ENCODE assay signal across 9 mouse cellular contexts in genomic region chr7:132154368-132154961, GRCm38 (mm10). TPM values are rescaled to one million over a fixed set of nuclear protein-coding genes. Genes with fewer than 3 reads are reported as not detected.
DNase-seq lines count a peak whose midpoint lies in the region; ATAC-seq and TF ChIP-seq lines count a peak whose summit lies in the region.
"Had no signal": no experiment of that assay in that cellular context is flagged by ENCODE, and none has a peak within 500 bp of the region (broad histone marks: within the 10 kb centered on the region; RNA-seq: fewer than 3 reads in every experiment).

TSS of gene Cpxm2 (minus strand) at chr7:132154739.

- H3K36me3 ChIP-seq in kidney, adult 2 months (ENCODE audit: control insufficient read depth, insufficient read depth, low read length): no peaks in the 10 kb centered on the region
- no peaks in the 10 kb centered on the region for H3K36me3 ChIP-seq in forebrain, embryonic 16.5 days (ENCODE audit: control insufficient read depth, insufficient read depth)
- no peaks in the 10 kb centered on the region for H3K36me3 ChIP-seq in intestine, embryonic 16.5 days (ENCODE audit: control insufficient read depth, insufficient read depth, low read length)
- no peaks in the 10 kb centered on the region for H3K36me3 ChIP-seq in small intestine, adult 2 months (ENCODE audit: control insufficient read depth, insufficient read depth, low read length)

- ATAC-seq in forebrain, embryonic 16.5 days: peak; percentile 20; the same call in 1 of the 2 replicates
- ATAC-seq in intestine, embryonic 16.5 days: peak; percentile 60

- no peak for TF ChIP-seq CTCF in kidney, adult 2 months (conservative IDR thresholded peaks at IDR 0.05; ENCODE audit: insufficient read depth, insufficient read length, low read depth, low read length)
- TF ChIP-seq CTCF in small intestine, adult 2 months (IDR thresholded peaks at IDR 0.05; ENCODE audit: extremely low read depth, insufficient read length, insufficient replicate concordance, low read depth, low read length): no peak

- H3K4me3 ChIP-seq in kidney, adult 2 months (ENCODE audit: insufficient read depth, low read depth, low read length): peak within 1 kb of the TSS; percentile 3; the same call in 1 of the 2 replicates
- H3K4me3 ChIP-seq in forebrain, embryonic 16.5 days (replicated peaks; ENCODE audit: low read length): peak within 1 kb of the TSS; percentile 40
- H3K4me3 ChIP-seq in intestine, embryonic 16.5 days (ENCODE audit: low read length): peak within 1 kb of the TSS; percentile 46
- peak within 1 kb of the TSS; percentile 57 for H3K4me3 ChIP-seq in small intestine, adult 2 months (ENCODE audit: low read depth, low read length)
- H3K4me3 ChIP-seq: erythroblast, embryonic 14.5 days had no signal

- peak within 1 kb of the TSS; percentile 66 for H3K4me2 ChIP-seq in forebrain, embryonic 16.5 days (ENCODE audit: low read length)
- peak within 1 kb of the TSS; percentile 81 for H3K4me2 ChIP-seq in intestine, embryonic 16.5 days (ENCODE audit: low read depth, low read length)

- DNase-seq in kidney, adult 2 months: no peak
- DNase-seq in kidney, adult 11 months: no peak
- peak; percentile 56 for DNase-seq in ZHBTc4 (ENCODE audit: low read depth, low spot score)
- no peak for DNase-seq in left cerebral cortex, adult 18-20 months (ENCODE audit: low spot score in 2 of 2)
- no peak for DNase-seq in cerebellum, adult 9-10 months

- H3K27me3 ChIP-seq in kidney, adult 2 months (replicated peaks; ENCODE audit: control insufficient read depth, insufficient read depth, low read length): peaks cover 2% of the 10 kb centered on the region
- H3K27me3 ChIP-seq in forebrain, embryonic 16.5 days (replicated peaks; ENCODE audit: control insufficient read depth, insufficient read depth, low read length): 0 out of 2 replicates have a peak, but pooled peaks cover 3% of the 10 kb centered on the region
- peaks cover 12% of the 10 kb centered on the region; the same call in 1 of the 2 replicates for H3K27me3 ChIP-seq in intestine, embryonic 16.5 days (replicated peaks; ENCODE audit: control insufficient read depth, insufficient read depth, low read length)
- peaks cover 6% of the 10 kb centered on the region for H3K27me3 ChIP-seq in small intestine, adult 2 months (ENCODE audit: control insufficient read depth, insufficient read depth, low read length)

- H3K27ac ChIP-seq in kidney, adult 2 months (ENCODE audit: insufficient read depth, low read depth, low read length): no peak within 1 kb of the TSS
- H3K27ac ChIP-seq in forebrain, embryonic 16.5 days (ENCODE audit: low read length): peak within 1 kb of the TSS; percentile 31; the same call in 1 of the 2 replicates
- H3K27ac ChIP-seq in intestine, embryonic 16.5 days (ENCODE audit: low read length): no peak within 1 kb of the TSS
- peak within 1 kb of the TSS; percentile 34 for H3K27ac ChIP-seq in small intestine, adult 2 months (ENCODE audit: insufficient read depth, low read depth, low read length)

- H3K9ac ChIP-seq in forebrain, embryonic 16.5 days (replicated peaks; ENCODE audit: low read depth, low read length): peak within 1 kb of the TSS; percentile 58
- H3K9ac ChIP-seq in intestine, embryonic 16.5 days (ENCODE audit: low read depth, low read length): peak within 1 kb of the TSS; percentile 62

- no peaks in the 10 kb centered on the region for H3K4me1 ChIP-seq in kidney, adult 2 months (ENCODE audit: control insufficient read depth, insufficient read depth, low read length)
- peaks cover 51% of the 10 kb centered on the region for H3K4me1 ChIP-seq in forebrain, embryonic 16.5 days (replicated peaks; ENCODE audit: control insufficient read depth, insufficient read depth, low read length)
- H3K4me1 ChIP-seq in intestine, embryonic 16.5 days (ENCODE audit: control insufficient read depth, insufficient read depth, low read length): 0 out of 2 replicates have a peak, but pooled peaks cover 4% of the 10 kb centered on the region
- no peaks in the 10 kb centered on the region for H3K4me1 ChIP-seq in small intestine, adult 2 months (ENCODE audit: control insufficient read depth, insufficient read depth, insufficient read length, low read length)

- H3K9me3 ChIP-seq in forebrain, embryonic 16.5 days (ENCODE audit: control insufficient read depth, low read length): no peaks in the 10 kb centered on the region
- no peaks in the 10 kb centered on the region for H3K9me3 ChIP-seq in intestine, embryonic 16.5 days (ENCODE audit: control insufficient read depth, low read length)

- 4% methylated on average over 43 of the region's 43 CpGs for WGBS in kidney, adult 2 months
- 5% methylated on average over 32 of the region's 43 CpGs for WGBS in forebrain, embryonic 16.5 days
- WGBS in intestine, embryonic 16.5 days: 2% methylated on average over 38 of the region's 43 CpGs
- WGBS in small intestine, adult 2 months: 4% methylated on average over 43 of the region's 43 CpGs

- TF ChIP-seq POLR2A in kidney, adult 2 months (IDR thresholded peaks at IDR 0.05; ENCODE audit: low read depth, low read length): no peak
- TF ChIP-seq POLR2A in small intestine, adult 2 months (IDR thresholded peaks at IDR 0.05; ENCODE audit: low read depth, low read length): no peak

RNA-seq across cellular contexts. Expression of gene Cpxm2, which starts in this region (rescaled TPM):
- 3.5 and 4.4 TPM in 2 replicates for polyA plus RNA-seq in kidney, adult 2 months (2012; rRNA removed)
- 1.5 and 3.0 TPM in 2 replicates for polyA plus RNA-seq in forebrain, embryonic 16.5 days (2015; fragmentation: Nextera tagmentation; extraction: Ambion mirVana)
- 1.1 and 1.3 TPM in 2 replicates for polyA plus RNA-seq in intestine, embryonic 16.5 days (2015; fragmentation: Nextera tagmentation; extraction: Ambion mirVana)
- 2.0 and 5.9 TPM in 2 replicates for polyA plus RNA-seq in small intestine, adult 2 months (2012; rRNA removed)
- 1 to 10 TPM; 3.0 to 5.4 TPM for total RNA-seq in left cerebral cortex, adult 18-20 months (2021)
- polyA plus RNA-seq: erythroblast, embryonic 14.5 days had no signal

Comparison
In these comparisons a context has a peak if more than half of its experiments do, and no peak if none do; other contexts are left out.
1. H3K27ac ChIP-seq: peak in forebrain, embryonic 16.5 days (single experiment) and small intestine, adult 2 months (single experiment); none in kidney, adult 2 months (single experiment) and intestine, embryonic 16.5 days (single experiment).
2. H3K4me3 ChIP-seq: peak in every context shown above with its lines; median percentile 57 in small intestine, adult 2 months; 46 in intestine, embryonic 16.5 days; 40 in forebrain, embryonic 16.5 days; 3 in kidney, adult 2 months.